Mouse (Mus musculus): Measurements from ENCODE around the gene Sipa1.

DNA sequence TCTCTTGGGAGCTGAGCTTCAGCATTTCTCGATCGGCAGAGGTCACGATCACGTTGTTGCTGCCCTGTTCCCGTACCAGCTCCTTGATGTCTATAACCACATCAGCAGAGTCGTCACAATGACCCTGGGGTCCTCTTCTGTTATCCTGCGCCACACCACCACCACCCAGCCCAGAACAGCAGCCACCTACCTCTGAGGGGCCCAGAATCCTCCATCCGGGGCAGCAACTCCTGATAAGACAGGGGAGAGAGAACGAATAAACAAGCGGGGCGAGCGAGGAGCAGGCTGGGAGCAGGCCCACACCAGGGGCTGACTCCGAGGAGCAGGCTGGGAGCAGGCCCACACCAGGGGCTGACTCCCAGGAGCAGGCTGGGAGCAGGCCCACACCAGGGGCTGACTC lies 22.9 kb upstream of the Sipa1 start:
- no peak for TF ChIP-seq CTCF (IDR thresholded peaks at IDR 0.05; ENCODE audit: low read depth, low read length)
- TF ChIP-seq GATA1 (IDR thresholded peaks at IDR 0.05; ENCODE audit: borderline replicate concordance, low read length): no peak
